Mouse (Mus musculus): ENCODE data around the gene Hnrnpr. TPM values are rescaled to one million over a fixed set of nuclear protein-coding genes. Genes with fewer than 3 reads are reported as not detected.
A peak's percentile ranks its signal among the peaks of the same experiment; 100 is the strongest.

Hnrnpr gene
- total RNA-seq (2021), result 10 to 100 TPM; 20.9 to 27.0 TPM
- long read RNA-seq, experiment 1, full-length matches to known transcripts, result 45 of 51 reads
- long read RNA-seq, experiment 1, partial matches to known transcripts, result 2 of 51 reads
- long read RNA-seq, experiment 1, other reads (novel, unspliced or antisense), result 4 of 51 reads
- long read RNA-seq, experiment 2, full-length matches to known transcripts, result 40 of 43 reads
- long read RNA-seq, experiment 2, partial matches to known transcripts, result 2 of 43 reads
- long read RNA-seq, experiment 2, other reads (novel, unspliced or antisense), result 1 of 43 reads

- H3K4me3 ChIP-seq, result peak within 1 kb of the TSS; percentile 89
- intact Hi-C loops (cut with DNase I), result loop anchor here (2.0 kb wide), 1 partner anchor 24 kb away; no protein-coding TSS in a partner anchor
- peak; percentile 100 for DNase-seq
- no peak for TF ChIP-seq CTCF (IDR thresholded peaks at IDR 0.05)
- peak within 1 kb of the TSS; percentile 98 for H3K27ac ChIP-seq
Observed at GRCm38 (mm10) chr4:136310229-136311041, at the start of gene Hnrnpr. Gene Hnrnpr (plus strand): TSS chr4:136310942.

- intact Hi-C loops (cut with DNase I), result loop anchor here (1.0 to 2.0 kb wide), 2 partner anchors 23 to 63 kb away; no protein-coding TSS in a partner anchor
- Histone ChIP-seq H3K27ac (peak overlapping the region; percentile 84), H3K4me3 (no peak overlapping the region)
- peak; percentile 68 for DNase-seq
- TF ChIP-seq CTCF (IDR thresholded peaks at IDR 0.05), result 0 out of 2 replicates have a peak, but pooled peaks have one; percentile 1
Observed at GRCm38 (mm10) chr4:136261912-136262311, 48.8 kb upstream of the Hnrnpr start.

GRCm38 (mm10) chr4:136263555-136263954, 47.2 kb upstream of the Hnrnpr start:
- intact Hi-C loops (cut with DNase I), result no loop called here
- no peak overlapping the region for H3K4me3 ChIP-seq
- no peak for TF ChIP-seq CTCF (IDR thresholded peaks at IDR 0.05)
- no peak overlapping the region for H3K27ac ChIP-seq
- DNase-seq, result no peak

GRCm38 (mm10) chr4:136266716-136267343, 43.9 kb upstream of the Hnrnpr start:
- H3K27ac ChIP-seq, result no peak overlapping the region

GRCm38 (mm10) chr4:136268912-136269311, 41.8 kb upstream of the Hnrnpr start:
- intact Hi-C loops (cut with DNase I), result no loop called here
- Histone ChIP-seq H3K4me3 (no peak overlapping the region), H3K27ac (no peak overlapping the region)
- no peak for DNase-seq
- no peak for TF ChIP-seq CTCF (IDR thresholded peaks at IDR 0.05)

More at GRCm38 (mm10) chr4:136266716-136267343, 43.9 kb upstream of the Hnrnpr start:
- no peak for DNase-seq
- no peak for TF ChIP-seq CTCF (IDR thresholded peaks at IDR 0.05)
- intact Hi-C loops (cut with DNase I), result no loop called here
- H3K4me3 ChIP-seq, result no peak overlapping the region

- Histone ChIP-seq H3K27ac (peak overlapping the region; percentile 80), H3K4me3 (no peak overlapping the region)
- intact Hi-C loops (cut with DNase I), result no loop called here
- DNase-seq, result peak; percentile 75
- no peak for TF ChIP-seq CTCF (IDR thresholded peaks at IDR 0.05)
Observed at GRCm38 (mm10) chr4:136270648-136271047, 40.1 kb upstream of the Hnrnpr start.

- peak overlapping the region; percentile 92 for H3K27ac ChIP-seq
- intact Hi-C loops (cut with DNase I), result no loop called here
Observed at GRCm38 (mm10) chr4:136281097-136281496, 29.6 kb upstream of the Hnrnpr start.

GRCm38 (mm10) chr4:136281611-136282010, 29.1 kb upstream of the Hnrnpr start:
- intact Hi-C loops (cut with DNase I), result no loop called here
- H3K27ac ChIP-seq, result peak overlapping the region; percentile 92

More at GRCm38 (mm10) chr4:136281097-136281496, 29.6 kb upstream of the Hnrnpr start:
- no peak for TF ChIP-seq CTCF (IDR thresholded peaks at IDR 0.05)
- no peak for DNase-seq
- H3K4me3 ChIP-seq, result no peak overlapping the region

GRCm38 (mm10) chr4:136282621-136283480, 27.9 kb upstream of the Hnrnpr start:
- intact Hi-C loops (cut with DNase I), result no loop called here
- H3K27ac ChIP-seq, result peak overlapping the region; percentile 92
- peak overlapping the region; percentile 7 for H3K4me3 ChIP-seq
- peak; percentile 41 for DNase-seq
- no peak for TF ChIP-seq CTCF (IDR thresholded peaks at IDR 0.05)

More at GRCm38 (mm10) chr4:136281611-136282010, 29.1 kb upstream of the Hnrnpr start:
- no peak for TF ChIP-seq CTCF (IDR thresholded peaks at IDR 0.05)
- DNase-seq, result peak; percentile 59
- no peak overlapping the region for H3K4me3 ChIP-seq

GRCm38 (mm10) chr4:136283783-136284182, 27.0 kb upstream of the Hnrnpr start:
- intact Hi-C loops (cut with DNase I), result no loop called here
- Histone ChIP-seq H3K4me3 (peak overlapping the region; percentile 82), H3K27ac (peak overlapping the region; percentile 92)
- DNase-seq, result no peak
- no peak for TF ChIP-seq CTCF (IDR thresholded peaks at IDR 0.05)

- H3K4me3 ChIP-seq, result peak within 1 kb of the TSS; percentile 82
- peak; percentile 87 for DNase-seq
- peak within 1 kb of the TSS; percentile 92 for H3K27ac ChIP-seq
- TF ChIP-seq CTCF (IDR thresholded peaks at IDR 0.05), result no peak
- intact Hi-C loops (cut with DNase I), result no loop called here
Observed at GRCm38 (mm10) chr4:136284455-136284854, 26.3 kb upstream of the Hnrnpr start, which contains the start of gene Zfp46. Gene Zfp46 (plus strand): TSS chr4:136284683.
